Mouse (Mus musculus) ES-E14 (cell line): ENCODE measurements at regions not wholly inside any gene's neighbourhood (a gene's known extent, or its start where the extent isn't known, plus 50 kb on each side); places are given as distances from the start of the nearest gene placed in this dataset.

Experiments used
- CHD2 ChIP-seq: IDR thresholded peaks from 2 replicates; pipeline ENCODE4 v1.6.1; 2014; ENCODE audit warnings: mild to moderate bottlenecking, low read depth, low read length, inconsistent platforms
- HCFC1 ChIP-seq: IDR thresholded peaks from 2 replicates; pipeline ENCODE4 v1.6.1; 2012; ENCODE audit warnings: low read length, inconsistent platforms, borderline replicate concordance; ENCODE audit not compliant: insufficient read depth
- ZC3H11A ChIP-seq: IDR thresholded peaks from 2 replicates; pipeline ENCODE4 v1.6.1; 2012; ENCODE audit warnings: low read depth, mild to moderate bottlenecking, inconsistent platforms, low read length, borderline replicate concordance

DNA sequence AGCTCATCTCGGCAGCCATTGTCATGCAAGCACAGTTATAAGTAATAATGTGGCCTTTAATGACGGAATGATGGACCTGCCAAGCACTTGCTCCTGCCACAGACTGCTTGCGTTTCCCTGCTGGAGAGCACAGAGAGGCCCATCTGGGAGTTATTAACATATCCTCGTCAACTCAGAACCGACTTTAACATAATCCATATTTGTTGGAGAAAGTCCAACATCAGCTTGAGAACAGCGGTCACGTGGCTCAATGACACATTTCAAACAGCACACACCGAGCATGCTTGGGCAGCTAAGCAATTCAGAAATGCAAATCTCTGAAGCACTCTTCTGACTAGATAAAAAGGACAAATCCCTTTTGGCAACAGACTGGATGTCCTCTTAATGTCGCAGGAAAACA, 332.7 kb upstream of the Atp5g3 start:
- TF ChIP-seq CHD2 (no peak), HCFC1 (no peak), ZC3H11A (no peak)
